Mouse (Mus musculus) lung, postnatal 14 days (tissue): ENCODE data around the gene Chmp4b.

ENCODE experiments used
- DNase-seq: peaks from one replicate; pipeline ENCODE4 v3.0.0; 2021

Gene Chmp4b

GRCm38 (mm10) chr2:154651363-154651762 is at the start of gene Chmp4b:
Gene Chmp4b, plus strand, starts transcription at chr2:154651705.
- peak; percentile 54 for DNase-seq

GRCm38 (mm10) chr2:154603007-154603637 is 48.4 kb upstream of the Chmp4b start:
- no peak for DNase-seq

GRCm38 (mm10) chr2:154603638-154604153 is 47.8 kb upstream of the Chmp4b start, which contains the start of gene Pxmp4:
Gene Pxmp4, minus strand, starts transcription at chr2:154603708.
- DNase-seq = peak; percentile 99

GRCm38 (mm10) chr2:154604156-154604555 is 47.3 kb upstream of the Chmp4b start:
- no peak for DNase-seq

- DNase-seq = no peak
Measured at GRCm38 (mm10) chr2:154606965-154607364, 44.5 kb upstream of the Chmp4b start.

- no peak for DNase-seq
Measured at GRCm38 (mm10) chr2:154609050-154609767, 42.3 kb upstream of the Chmp4b start.

- peak; percentile 89 for DNase-seq
Measured at GRCm38 (mm10) chr2:154613118-154614115, 38.1 kb upstream of the Chmp4b start, which contains the start of the genes Zfp341 and 4930519P11Rik. Gene Zfp341, plus strand, starts transcription at chr2:154613297. Gene 4930519P11Rik, minus strand, starts transcription at chr2:154613437.

GRCm38 (mm10) chr2:154614841-154615576 is 36.5 kb upstream of the Chmp4b start:
- DNase-seq = no peak

- no peak for DNase-seq
Measured at GRCm38 (mm10) chr2:154615674-154616073, 35.8 kb upstream of the Chmp4b start.

GRCm38 (mm10) chr2:154617061-154617460 is 34.4 kb upstream of the Chmp4b start:
- no peak for DNase-seq

- no peak for DNase-seq
Measured at GRCm38 (mm10) chr2:154621684-154622083, 29.8 kb upstream of the Chmp4b start.

GRCm38 (mm10) chr2:154624137-154624536 is 27.4 kb upstream of the Chmp4b start:
- no peak for DNase-seq

- no peak for DNase-seq
Measured at GRCm38 (mm10) chr2:154630531-154630930, 21.0 kb upstream of the Chmp4b start.

GRCm38 (mm10) chr2:154632203-154632780 is 19.2 kb upstream of the Chmp4b start:
- DNase-seq = no peak

- DNase-seq = no peak
Measured at GRCm38 (mm10) chr2:154633039-154633742, 18.3 kb upstream of the Chmp4b start.

- no peak for DNase-seq
Measured at GRCm38 (mm10) chr2:154633876-154634644, 17.4 kb upstream of the Chmp4b start.

GRCm38 (mm10) chr2:154635826-154636225 is 15.7 kb upstream of the Chmp4b start:
- no peak for DNase-seq

GRCm38 (mm10) chr2:154638521-154638920 is 13.0 kb upstream of the Chmp4b start:
- no peak for DNase-seq

- no peak for DNase-seq
Measured at GRCm38 (mm10) chr2:154639115-154639514, 12.4 kb upstream of the Chmp4b start.

GRCm38 (mm10) chr2:154641176-154641575 is 10.3 kb upstream of the Chmp4b start:
- peak; percentile 17 for DNase-seq
